ENCODE assay signal across 9 mouse cellular contexts in the genomic region with DNA sequence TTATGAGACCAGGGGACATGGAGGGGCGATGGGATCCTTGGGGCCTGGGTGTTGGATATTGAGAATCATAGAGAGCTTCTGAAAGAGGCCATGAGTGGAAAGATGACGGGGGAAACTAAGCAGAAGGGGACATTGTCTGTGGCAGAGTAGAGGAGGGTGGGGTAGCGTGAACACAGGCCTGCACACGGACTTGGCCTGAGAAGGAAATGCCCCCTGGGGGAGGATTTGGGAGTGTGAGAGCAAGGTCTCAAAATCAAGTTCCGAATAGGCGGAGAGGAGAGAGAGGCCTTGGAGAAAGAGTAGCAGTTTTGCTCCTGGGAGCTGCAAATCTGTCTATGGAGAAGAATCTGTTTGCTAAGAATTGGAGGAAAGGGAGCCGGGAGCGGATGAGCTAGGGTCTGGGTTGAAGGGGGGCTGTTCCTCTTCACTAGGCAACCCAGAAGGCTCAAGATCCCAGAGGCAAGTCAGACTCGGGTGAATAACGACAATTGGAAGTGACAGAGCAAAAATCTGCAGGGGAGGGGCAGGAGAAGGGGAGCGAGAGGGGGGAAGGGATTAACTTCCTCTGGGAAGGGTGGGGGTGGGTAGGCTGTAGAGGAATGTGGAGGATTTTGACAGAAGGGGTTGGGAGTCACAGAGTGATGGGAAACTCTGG. TPM values are rescaled to one million over a fixed set of nuclear protein-coding genes. Genes with fewer than 3 reads are reported as not detected.
DNase-seq lines count a peak whose midpoint lies in the region; ATAC-seq and TF ChIP-seq lines count a peak whose summit lies in the region.
"Had no signal": no experiment of that assay in that cellular context is flagged by ENCODE, and none has a peak within 500 bp of the region (broad histone marks: within the 10 kb centered on the region; RNA-seq: fewer than 3 reads in every experiment).

No protein-coding gene starts in this region.

- ATAC-seq in intestine, embryonic 14.5 days (replicated peaks; ENCODE audit: low FRiP score, low TSS enrichment, low read depth): 0 out of 2 replicates have a peak, but pooled peaks have one; percentile 20
- ATAC-seq in intestine, postnatal 0 days: no peak
- ATAC-seq in hindbrain, embryonic 14.5 days (ENCODE audit: low FRiP score): peak; percentile 49; the same call in 1 of the 2 replicates
- peak; percentile 79 for ATAC-seq in midbrain, embryonic 14.5 days (ENCODE audit: low FRiP score, low TSS enrichment)

- H3K9ac ChIP-seq in intestine, embryonic 14.5 days (ENCODE audit: low read length): no peak overlapping the region
- no peak overlapping the region for H3K9ac ChIP-seq in intestine, postnatal 0 days (ENCODE audit: low read depth, low read length)
- 0 out of 2 replicates have a peak overlapping the region, but pooled peaks have one; percentile 2 for H3K9ac ChIP-seq in hindbrain, embryonic 14.5 days
- no peak overlapping the region for H3K9ac ChIP-seq in midbrain, embryonic 14.5 days (replicated peaks; ENCODE audit: low read length)

- H3K9me3 ChIP-seq in intestine, embryonic 14.5 days (ENCODE audit: control insufficient read depth, low read length): peaks cover 4% of the 10 kb centered on the region; the same call in 1 of the 2 replicates
- H3K9me3 ChIP-seq in intestine, postnatal 0 days (ENCODE audit: control insufficient read depth): no peaks in the 10 kb centered on the region
- H3K9me3 ChIP-seq in hindbrain, embryonic 14.5 days (ENCODE audit: control insufficient read depth, low read length): no peaks in the 10 kb centered on the region
- no peaks in the 10 kb centered on the region for H3K9me3 ChIP-seq in midbrain, embryonic 14.5 days (ENCODE audit: control insufficient read depth, low read length)

- no peaks in the 10 kb centered on the region for H3K27me3 ChIP-seq in intestine, embryonic 14.5 days (replicated peaks; ENCODE audit: control insufficient read depth, insufficient read depth, low read length)
- H3K27me3 ChIP-seq in intestine, postnatal 0 days (replicated peaks; ENCODE audit: control insufficient read depth, insufficient read depth, low read length): no peaks in the 10 kb centered on the region
- no peaks in the 10 kb centered on the region for H3K27me3 ChIP-seq in hindbrain, embryonic 14.5 days (ENCODE audit: control insufficient read depth, insufficient read depth, low read length)
- H3K27me3 ChIP-seq in midbrain, embryonic 14.5 days (ENCODE audit: control insufficient read depth, insufficient read depth, low read length): no peaks in the 10 kb centered on the region
- H3K27me3 ChIP-seq: CH12.LX had no signal

- TF ChIP-seq CTCF in intestine, postnatal 0 days (IDR thresholded peaks at IDR 0.05; ENCODE audit: low read depth): no peak

- no peaks in the 10 kb centered on the region for H3K36me3 ChIP-seq in intestine, embryonic 14.5 days (ENCODE audit: control insufficient read depth, insufficient read depth, low read length)
- H3K36me3 ChIP-seq in intestine, postnatal 0 days (ENCODE audit: control insufficient read depth, insufficient read depth): no peaks in the 10 kb centered on the region; the same call in 1 of the 2 replicates
- H3K36me3 ChIP-seq in hindbrain, embryonic 14.5 days (replicated peaks; ENCODE audit: control insufficient read depth, insufficient read depth): 0 out of 2 replicates have a peak, but pooled peaks cover 4% of the 10 kb centered on the region
- H3K36me3 ChIP-seq in midbrain, embryonic 14.5 days (ENCODE audit: control insufficient read depth, insufficient read depth, low read length): peaks cover 7% of the 10 kb centered on the region

- peak overlapping the region; percentile 26 for H3K4me2 ChIP-seq in intestine, embryonic 14.5 days (ENCODE audit: low read length)
- no peak overlapping the region for H3K4me2 ChIP-seq in intestine, postnatal 0 days (replicated peaks; ENCODE audit: low read depth)
- H3K4me2 ChIP-seq in hindbrain, embryonic 14.5 days (replicated peaks): peak overlapping the region; percentile 13; the same call in 1 of the 2 replicates
- peak overlapping the region; percentile 26 for H3K4me2 ChIP-seq in midbrain, embryonic 14.5 days (ENCODE audit: low read length)

- H3K4me3 ChIP-seq in intestine, embryonic 14.5 days (ENCODE audit: low read depth, low read length): no peak overlapping the region
- H3K4me3 ChIP-seq in intestine, postnatal 0 days (ENCODE audit: low read depth, low read length): no peak overlapping the region
- no peak overlapping the region for H3K4me3 ChIP-seq in brown adipose tissue, adult 24 weeks (ENCODE audit: insufficient read depth, low read depth, low read length)
- no peak overlapping the region for H3K4me3 ChIP-seq in hindbrain, embryonic 14.5 days (replicated peaks; ENCODE audit: low read length)
- H3K4me3 ChIP-seq in midbrain, embryonic 14.5 days (replicated peaks; ENCODE audit: low read depth, low read length): no peak overlapping the region

- no peak for DNase-seq in intestine, embryonic 14.5 days (ENCODE audit: low spot score)
- DNase-seq in hindbrain, embryonic 14.5 days (ENCODE audit: low spot score): no peak
- peak; percentile 78 for DNase-seq in midbrain, embryonic 14.5 days
- no peak for DNase-seq in right cerebral cortex, postnatal 4 days
- DNase-seq in c-Kit-positive CD71-positive TER-119-positive erythroid progenitor cells, embryonic 14.5 days (ENCODE audit: low spot score): no peak
- DNase-seq in ovary, postnatal 10 days (ENCODE audit: low spot score): no peak

- H3K4me1 ChIP-seq in intestine, embryonic 14.5 days (replicated peaks; ENCODE audit: control insufficient read depth, insufficient read depth, low read length): peaks cover 14% of the 10 kb centered on the region
- 0 out of 2 replicates have a peak, but pooled peaks cover 2% of the 10 kb centered on the region for H3K4me1 ChIP-seq in intestine, postnatal 0 days (replicated peaks; ENCODE audit: control insufficient read depth, insufficient read depth, low read length)
- H3K4me1 ChIP-seq in brown adipose tissue, adult 24 weeks (ENCODE audit: control insufficient read depth, insufficient read depth, insufficient read length, low read length): no peaks in the 10 kb centered on the region
- peaks cover 12% of the 10 kb centered on the region; the same call in 1 of the 2 replicates for H3K4me1 ChIP-seq in hindbrain, embryonic 14.5 days (replicated peaks; ENCODE audit: control insufficient read depth, insufficient read depth, low read length)
- peaks cover 19% of the 10 kb centered on the region for H3K4me1 ChIP-seq in midbrain, embryonic 14.5 days (ENCODE audit: control insufficient read depth, insufficient read depth, low read length)

- 29% methylated on average over 11 of the region's 11 CpGs for WGBS in intestine, embryonic 14.5 days
- 59% methylated on average over 11 of the region's 11 CpGs for WGBS in intestine, postnatal 0 days
- 18% methylated on average over 11 of the region's 11 CpGs for WGBS in hindbrain, embryonic 14.5 days
- 11% methylated on average over 11 of the region's 11 CpGs for WGBS in midbrain, embryonic 14.5 days

- peak overlapping the region; percentile 60; the same call in 1 of the 2 replicates for H3K27ac ChIP-seq in intestine, embryonic 14.5 days (ENCODE audit: low read depth)
- H3K27ac ChIP-seq in intestine, postnatal 0 days (ENCODE audit: low read depth, low read length): no peak overlapping the region
- peak overlapping the region; percentile 45 for H3K27ac ChIP-seq in brown adipose tissue, adult 24 weeks (replicated peaks; ENCODE audit: low read depth, low read length)
- H3K27ac ChIP-seq in hindbrain, embryonic 14.5 days: peak overlapping the region; percentile 9; the same call in 1 of the 2 replicates
- peak overlapping the region; percentile 57; the same call in 1 of the 2 replicates for H3K27ac ChIP-seq in midbrain, embryonic 14.5 days (replicated peaks; ENCODE audit: low read depth, low read length)

RNA-seq across cellular contexts. Expression of gene Serp2, which starts 43.2 kb away (rescaled TPM):
- polyA plus RNA-seq in intestine, embryonic 14.5 days (2014; fragmentation: Nextera tagmentation; extraction: Ambion mirVana): 13.0 and 13.6 TPM in 2 replicates
- polyA plus RNA-seq in intestine, postnatal 0 days (2015; fragmentation: Nextera tagmentation; extraction: Ambion mirVana): 7.5 and 7.7 TPM in 2 replicates
- not detected in 2 replicates for polyA plus RNA-seq in brown adipose tissue, adult 24 weeks (2012; ENCODE audit: insufficient read depth, insufficient read length, missing spikeins)
- 217 and 222 TPM in 2 replicates for polyA plus RNA-seq in hindbrain, embryonic 14.5 days (2014; fragmentation: Nextera tagmentation; extraction: Ambion mirVana)
- 153 and 230 TPM in 2 replicates for polyA plus RNA-seq in midbrain, embryonic 14.5 days (2014; fragmentation: Nextera tagmentation; extraction: Ambion mirVana)

Comparison
In these comparisons a context has a peak if more than half of its experiments do, and no peak if none do; other contexts are left out.
1. RNA of gene Serp2, which starts 43.2 kb away (polyA plus RNA-seq): 217 to 222 TPM in hindbrain, embryonic 14.5 days and 153 to 230 TPM in midbrain, embryonic 14.5 days; 13.0 to 13.6 TPM in intestine, embryonic 14.5 days, 7.5 to 7.7 TPM in intestine, postnatal 0 days and not detected in brown adipose tissue, adult 24 weeks; every median in the first group is over 10 times any median in the second.